Mouse (Mus musculus): ENCODE results near the gene Ephb2.

DNA sequence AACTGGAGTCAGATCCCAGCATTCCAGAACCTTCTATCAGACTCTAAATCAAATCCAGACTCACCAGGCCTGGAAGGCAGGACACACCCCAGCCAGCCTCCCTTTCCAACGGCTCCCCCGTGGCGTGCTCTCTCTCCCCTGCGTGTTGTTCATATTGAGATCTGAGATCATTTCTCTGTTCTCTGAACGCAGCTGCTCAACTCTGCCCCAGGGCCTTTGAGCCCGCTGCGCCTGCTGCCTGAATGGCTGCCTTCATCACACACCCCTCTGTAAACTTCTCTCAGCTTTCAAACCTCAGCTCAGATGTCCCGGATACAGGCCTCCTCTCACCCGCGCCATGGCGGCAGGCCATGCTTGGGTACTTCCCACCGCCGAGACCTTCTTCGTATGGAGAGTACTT is 155.1 kb downstream of the Ephb2 start:
- TF ChIP-seq TAL1 (IDR thresholded peaks at IDR 0.05; ENCODE audit: low read length) (no peak), GATA1 (IDR thresholded peaks at IDR 0.05; ENCODE audit: low read length) (no peak)
